Mouse (Mus musculus): ENCODE measurements around the gene Pdgfa. TPM values are rescaled to one million over a fixed set of nuclear protein-coding genes. Genes with fewer than 3 reads are reported as not detected.

The Pdgfa gene
- 10 to 100 TPM; 52.1 to 57.9 TPM for total RNA-seq (2021)
- long read RNA-seq, experiment 1, transcript Pdgfa-202 (6 exons, 2,060 nt): major isoform, 44 of 68 reads
- long read RNA-seq, experiment 1, transcript Pdgfa-204 (7 exons, 1,287 nt): minor isoform, 11 of 68 reads
- long read RNA-seq, experiment 1, partial matches to known transcripts: 5 of 68 reads
- long read RNA-seq, experiment 1, other reads (novel, unspliced or antisense): 7 of 68 reads
- long read RNA-seq, experiment 2, transcript Pdgfa-202 (6 exons, 2,060 nt): major isoform, 53 of 71 reads
- long read RNA-seq, experiment 2, partial matches to known transcripts: 2 of 71 reads
- long read RNA-seq, experiment 2, other reads (novel, unspliced or antisense): 14 of 71 reads

- intact Hi-C loops (cut with DNase I): loop anchor here (5.0 to 10.0 kb wide), 4 partner anchors 85 to 178 kb away; no protein-coding TSS in a partner anchor
- DNase-seq (ENCODE audit: low spot score in 2 of 2): peak; percentile 47 to 56
Measured at GRCm38 (mm10) chr5:138997171-138997788, at the start of gene Pdgfa. TSS of gene Pdgfa (minus strand) at chr5:138997370.

GRCm38 (mm10) chr5:139046636-139047035 is 49.5 kb upstream of the Pdgfa start:
- intact Hi-C loops (cut with DNase I): no loop called here

GRCm38 (mm10) chr5:139043546-139043945 is 46.4 kb upstream of the Pdgfa start:
- intact Hi-C loops (cut with DNase I): no loop called here
- DNase-seq (ENCODE audit: low spot score in 2 of 2): no peak

More at GRCm38 (mm10) chr5:139046636-139047035, 49.5 kb upstream of the Pdgfa start:
- no peak for DNase-seq (ENCODE audit: low spot score in 2 of 2)

- no peak for DNase-seq (ENCODE audit: low spot score in 2 of 2)
- intact Hi-C loops (cut with DNase I): no loop called here
Measured at GRCm38 (mm10) chr5:139042299-139042698, 45.1 kb upstream of the Pdgfa start.

- intact Hi-C loops (cut with DNase I): no loop called here
- no peak for DNase-seq (ENCODE audit: low spot score in 2 of 2)
Measured at GRCm38 (mm10) chr5:139035171-139035570, 38.0 kb upstream of the Pdgfa start.

GRCm38 (mm10) chr5:139034746-139035145 is 37.6 kb upstream of the Pdgfa start:
- DNase-seq (ENCODE audit: low spot score in 2 of 2): no peak
- intact Hi-C loops (cut with DNase I): no loop called here

- intact Hi-C loops (cut with DNase I): no loop called here
- DNase-seq (ENCODE audit: low spot score in 2 of 2): no peak
Measured at GRCm38 (mm10) chr5:139033406-139034317, 36.5 kb upstream of the Pdgfa start.

GRCm38 (mm10) chr5:139027603-139028002 is 30.4 kb upstream of the Pdgfa start:
- DNase-seq (ENCODE audit: low spot score in 2 of 2): no peak
- intact Hi-C loops (cut with DNase I): no loop called here

GRCm38 (mm10) chr5:139024351-139025105 is 27.4 kb upstream of the Pdgfa start:
- peak; percentile 23 to 38 for DNase-seq (ENCODE audit: low spot score in 2 of 2)
- intact Hi-C loops (cut with DNase I): no loop called here

GRCm38 (mm10) chr5:139020595-139020994 is 23.4 kb upstream of the Pdgfa start:
- no peak for DNase-seq (ENCODE audit: low spot score in 2 of 2)
- intact Hi-C loops (cut with DNase I): no loop called here

GRCm38 (mm10) chr5:139017371-139018124 is 20.4 kb upstream of the Pdgfa start:
- peak; percentile 54 to 62 for DNase-seq (ENCODE audit: low spot score in 2 of 2)
- intact Hi-C loops (cut with DNase I): no loop called here

GRCm38 (mm10) chr5:139015097-139015496 is 17.9 kb upstream of the Pdgfa start:
- no peak for DNase-seq (ENCODE audit: low spot score in 2 of 2)
- intact Hi-C loops (cut with DNase I): no loop called here

- intact Hi-C loops (cut with DNase I): no loop called here
- DNase-seq (ENCODE audit: low spot score in 2 of 2): no peak
Measured at GRCm38 (mm10) chr5:139010649-139011048, 13.5 kb upstream of the Pdgfa start.

GRCm38 (mm10) chr5:139007141-139007775 is 10.1 kb upstream of the Pdgfa start:
- intact Hi-C loops (cut with DNase I): no loop called here
- DNase-seq (ENCODE audit: low spot score in 2 of 2): no peak

- no peak for DNase-seq (ENCODE audit: low spot score in 2 of 2)
- intact Hi-C loops (cut with DNase I): no loop called here
Measured at GRCm38 (mm10) chr5:139004588-139004987, 7.4 kb upstream of the Pdgfa start.

- intact Hi-C loops (cut with DNase I): loop anchor here (5.0 to 10.0 kb wide), 4 partner anchors 83 to 175 kb away; no protein-coding TSS in a partner anchor
- DNase-seq (ENCODE audit: low spot score in 2 of 2): no peak
Measured at GRCm38 (mm10) chr5:138999716-139000115, 2.5 kb upstream of the Pdgfa start.

GRCm38 (mm10) chr5:138997936-138998580 is 888 bp upstream of the Pdgfa start:
- intact Hi-C loops (cut with DNase I): loop anchor here (5.0 to 10.0 kb wide), 4 partner anchors 84 to 177 kb away; no protein-coding TSS in a partner anchor
- DNase-seq (ENCODE audit: low spot score in 2 of 2): peak; percentile 37 to 52

Measured in left cerebral cortex, postnatal 14 days (tissue).